Mouse (Mus musculus) MEL (cell line): ENCODE measurements around the gene Upf1. TPM values are rescaled to one million over a fixed set of nuclear protein-coding genes. Genes with fewer than 3 reads are reported as not detected.

Source experiments
- DNase-seq: peaks from one replicate; pipeline ENCODE4 v3.0.0; 2011; ENCODE audit warnings: low read depth, low spot score
- H3K27ac ChIP-seq: 2 replicates; pipeline ENCODE4 v1.5.1; 2012; ENCODE audit warnings: low read depth, mild to moderate bottlenecking, control low read depth, low read length, moderate library complexity; ENCODE audit not compliant: control insufficient read depth
- H3K27me3 ChIP-seq, 2 experiments: fragments of 150-350 bp in 1 of 2; sonication (generic) in 1 of 2; 2 replicates each; pipeline ENCODE4 v1.6.1; 2012; ENCODE audit warnings: low read length in 2 of 2, mild to moderate bottlenecking in 2 of 2, improper control_type of control experiment in 1 of 2, moderate library complexity in 1 of 2; ENCODE audit not compliant: insufficient read depth in 2 of 2, control insufficient read depth in 1 of 2
- H3K36me3 ChIP-seq, 2 experiments: 2 replicates each; pipeline ENCODE4 v1.6.1; 2012 to 2014; ENCODE audit warnings: low read length in 2 of 2, improper control_type of control experiment in 1 of 2, inconsistent platforms in 1 of 2, mild to moderate bottlenecking in 1 of 2; ENCODE audit not compliant: insufficient read depth in 2 of 2, control insufficient read depth in 1 of 2
- H3K4me1 ChIP-seq, 2 experiments: fragments of 150-350 bp in 1 of 2; sonication (generic) in 1 of 2; 2 replicates each; pipeline ENCODE4 v1.6.1; 2012; ENCODE audit warnings: low read length in 2 of 2, improper control_type of control experiment in 1 of 2, mild to moderate bottlenecking in 1 of 2; ENCODE audit not compliant: insufficient read depth in 2 of 2, control insufficient read depth in 1 of 2
- H3K4me3 ChIP-seq, 2 experiments: fragments of 150-350 bp in 1 of 2; sonication (generic) in 1 of 2; 2 replicates each; pipeline ENCODE4 v1.5.1; 2012; ENCODE audit warnings: low read depth in 2 of 2, low read length in 2 of 2, mild to moderate bottlenecking in 2 of 2, moderate library complexity in 2 of 2, control low read depth in 1 of 2, improper control_type of control experiment in 1 of 2; ENCODE audit not compliant: control insufficient read depth in 1 of 2, insufficient read depth in 1 of 2
- H3K79me2 ChIP-seq: 2 replicates; pipeline ENCODE4 v1.6.1; 2012; ENCODE audit warnings: mild to moderate bottlenecking, low read length, moderate library complexity; ENCODE audit not compliant: control insufficient read depth, poor library complexity, insufficient read depth
- H3K9ac ChIP-seq: 2 replicates; pipeline ENCODE4 v1.6.1; 2012; ENCODE audit warnings: low read depth, mild to moderate bottlenecking, control low read depth, low read length, moderate library complexity; ENCODE audit not compliant: control insufficient read depth, poor library complexity, severe bottlenecking
- H3K9me3 ChIP-seq: fragments of 150-350 bp; sonication (generic); replicated peaks from 2 replicates; pipeline ENCODE4 v1.6.1; 2012; ENCODE audit warnings: mild to moderate bottlenecking, low read length, improper control_type of control experiment, moderate library complexity; ENCODE audit not compliant: insufficient read depth
- CHD1 ChIP-seq: IDR thresholded peaks from 2 replicates; pipeline ENCODE4 v1.6.1; 2012; ENCODE audit warnings: low read depth, mild to moderate bottlenecking, inconsistent platforms, low read length, improper control_type of control experiment
- ETS1 ChIP-seq: IDR thresholded peaks from 2 replicates; pipeline ENCODE4 v1.6.1; 2012; ENCODE audit warnings: low read depth, mild to moderate bottlenecking, inconsistent platforms, low read length, improper control_type of control experiment, moderate library complexity
- HCFC1 ChIP-seq: IDR thresholded peaks from 2 replicates; pipeline ENCODE4 v1.6.1; 2012; ENCODE audit warnings: low read depth, mild to moderate bottlenecking, inconsistent platforms, low read length, improper control_type of control experiment, moderate library complexity
- KAT2A ChIP-seq: conservative IDR thresholded peaks from 2 replicates; pipeline ENCODE4 v1.6.1; 2012; ENCODE audit warnings: low read depth, low read length, improper control_type of control experiment, inconsistent platforms
- MAX ChIP-seq: IDR thresholded peaks from 2 replicates; pipeline ENCODE4 v1.6.1; 2011; ENCODE audit warnings: low read length, improper control_type of control experiment
- MYB ChIP-seq: IDR thresholded peaks from 2 replicates; pipeline ENCODE4 v1.6.1; 2011; ENCODE audit warnings: mild to moderate bottlenecking, low read depth, low read length, improper control_type of control experiment
- MYC ChIP-seq: IDR thresholded peaks from 2 replicates; pipeline ENCODE4 v1.6.1; 2011; ENCODE audit warnings: low read depth, mild to moderate bottlenecking, low read length, improper control_type of control experiment, moderate library complexity
- RAD21 ChIP-seq: IDR thresholded peaks from 2 replicates; pipeline ENCODE4 v1.6.1; 2011; ENCODE audit warnings: mild to moderate bottlenecking, low read depth, low read length, improper control_type of control experiment
- SIN3A ChIP-seq: IDR thresholded peaks from 2 replicates; pipeline ENCODE4 v1.6.1; 2012; ENCODE audit warnings: low read length, improper control_type of control experiment, inconsistent platforms
- SMC3 ChIP-seq: IDR thresholded peaks from 2 replicates; pipeline ENCODE4 v1.6.1; 2011; ENCODE audit warnings: low read depth, low read length, improper control_type of control experiment
- TAL1 ChIP-seq: IDR thresholded peaks from 2 replicates; pipeline ENCODE4 v1.6.1; 2012; ENCODE audit warnings: mild to moderate bottlenecking, inconsistent platforms, low read length, moderate library complexity, mixed read lengths
- TCF12 ChIP-seq: IDR thresholded peaks from 2 replicates; pipeline ENCODE4 v1.6.1; 2014; ENCODE audit warnings: low read depth, mild to moderate bottlenecking, inconsistent platforms, low read length, improper control_type of control experiment, moderate library complexity
- USF1 ChIP-seq: IDR thresholded peaks from 2 replicates; pipeline ENCODE4 v1.6.1; 2014; ENCODE audit warnings: low read depth, mild to moderate bottlenecking, inconsistent platforms, low read length, improper control_type of control experiment, moderate library complexity
- USF2 ChIP-seq, 2 experiments: IDR thresholded peaks; 2 replicates each; pipeline ENCODE4 v1.6.1; 2011 to 2012; ENCODE audit warnings: improper control_type of control experiment in 2 of 2, low read length in 2 of 2, borderline replicate concordance in 1 of 2, inconsistent platforms in 1 of 2, low read depth in 1 of 2, mild to moderate bottlenecking in 1 of 2; ENCODE audit not compliant: insufficient read depth in 1 of 2
- ZKSCAN1 ChIP-seq: IDR thresholded peaks from 2 replicates; pipeline ENCODE4 v1.6.1; 2012; ENCODE audit warnings: low read depth, mild to moderate bottlenecking, inconsistent platforms, low read length, improper control_type of control experiment, moderate library complexity
- ZNF384 ChIP-seq: IDR thresholded peaks from 2 replicates; pipeline ENCODE4 v1.6.1; 2012; ENCODE audit warnings: low read depth, mild to moderate bottlenecking, inconsistent platforms, low read length, improper control_type of control experiment
- polyA plus RNA-seq, 2 experiments: library from polyadenylated mRNA; stranded (reverse) in 1 of 2; unstranded in 1 of 2; fragments of >175 nt in 1 of 2; fragments of >200 nt in 1 of 2; gene quantifications; 2 replicates each; pipeline versions ENCODE4 v1.2.1 to v1.2.4; 2012; ENCODE audit warnings: low replicate concordance in 2 of 2, low read depth in 1 of 2; ENCODE audit not compliant: insufficient read length in 2 of 2, insufficient read depth in 1 of 2, missing spikeins in 1 of 2
- total RNA-seq: library from RNA; depleted of rRNA; stranded (reverse); fragments of 300-350 nt; gene quantifications from 2 replicates; pipeline ENCODE4 v1.2.3, GENCODE M21; 2012

Gene Upf1
- total and polyA plus RNA-seq, 3 experiments = 55.4 to 289 (median 89.5) TPM

DNA sequence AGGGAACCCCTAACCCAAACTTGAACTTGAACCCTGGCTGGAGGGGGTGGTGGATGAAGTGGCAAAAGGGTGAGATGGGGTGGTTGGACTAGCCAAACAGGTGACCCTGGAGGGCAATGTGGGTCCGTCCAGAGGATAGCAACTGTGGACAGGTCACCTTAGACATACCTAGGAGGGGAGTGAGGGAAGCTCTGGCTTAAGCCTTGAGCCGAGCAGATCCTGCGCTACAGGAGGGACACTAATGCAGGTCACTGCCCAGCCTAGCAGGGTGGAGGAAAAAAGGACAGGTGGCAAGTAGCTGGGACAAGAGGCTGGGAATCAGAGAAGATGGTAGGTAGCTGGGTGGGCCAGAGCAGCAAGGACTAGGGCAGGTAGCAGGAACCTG is 1.1 kb downstream of the Upf1 start:
- Histone ChIP-seq H3K36me3 (peaks cover 8 to 37% of the 10 kb centered on the region in 2 experiments), H3K27me3 (no peaks in the 10 kb centered on the region)

GRCm38 (mm10) chr8:70351035-70351999 is 1.8 kb downstream of the Upf1 start:
- H3K36me3 ChIP-seq = peaks cover 10 to 34% of the 10 kb centered on the region in 2 experiments
- H3K27ac ChIP-seq = no peak overlapping the region
- DNase-seq = no peak
- H3K9me3 ChIP-seq = no peaks in the 10 kb centered on the region
- peak overlapping the region; percentile 98 for H3K9ac ChIP-seq
- peaks cover 65% of the 10 kb centered on the region for H3K79me2 ChIP-seq
- no peaks in the 10 kb centered on the region for H3K27me3 ChIP-seq
- H3K4me1 ChIP-seq = peaks cover 9 to 32% of the 10 kb centered on the region in 2 experiments
- peak overlapping the region; percentile 94 to 96 for H3K4me3 ChIP-seq
- TF ChIP-seq SIN3A (0 out of 2 replicates have a peak, but pooled peaks have one; percentile 10), USF2 (IDR thresholded peaks at IDR 0.05; ENCODE audit: borderline replicate concordance in 1 of 2, insufficient read depth in 1 of 2, low read depth in 1 of 2, low read length in 2 of 2) (no peak)
- TF ChIP-seq, all 39 proteins: peak for 1

More for the DNA sequence above, 1.1 kb downstream of the Upf1 start:
- no peak for DNase-seq
- peak overlapping the region; percentile 98 for H3K9ac ChIP-seq
- TF ChIP-seq HCFC1 (no peak), CHD1 (0 out of 2 replicates have a peak, but pooled peaks have one; percentile 62), KAT2A (no peak), SIN3A (peak; percentile 11; the same call in 1 of the 2 replicates)
- peaks cover 60% of the 10 kb centered on the region for H3K79me2 ChIP-seq
- peaks cover 11 to 33% of the 10 kb centered on the region in 2 experiments for H3K4me1 ChIP-seq
- peak overlapping the region; percentile 94 to 96 for H3K4me3 ChIP-seq
- no peak overlapping the region for H3K27ac ChIP-seq
- H3K9me3 ChIP-seq = no peaks in the 10 kb centered on the region

- no peak overlapping the region for H3K9ac ChIP-seq
These were observed 5.1 kb downstream of the Upf1 start for GRCm38 (mm10) chr8:70347860-70348420.

More at GRCm38 (mm10) chr8:70347860-70348420, 5.1 kb downstream of the Upf1 start:
- Histone ChIP-seq H3K4me1 (peaks cover 7 to 29% of the 10 kb centered on the region in 2 experiments), H3K79me2 (peaks cover 86% of the 10 kb centered on the region), H3K27me3 (no peaks in the 10 kb centered on the region), H3K9me3 (no peaks in the 10 kb centered on the region), H3K36me3 (peaks cover 22 to 26% of the 10 kb centered on the region in 2 experiments), H3K4me3 (no peak overlapping the region), H3K27ac (no peak overlapping the region)
- DNase-seq = no peak
- TF ChIP-seq TAL1 = no peak
- no peak for TF ChIP-seq MYB
- no peak for TF ChIP-seq MYC
- TF ChIP-seq ZKSCAN1 = no peak
- TF ChIP-seq ZNF384 = no peak
- no peak for TF ChIP-seq RAD21
- TF ChIP-seq USF2 (IDR thresholded peaks at IDR 0.05; ENCODE audit: borderline replicate concordance in 1 of 2, insufficient read depth in 1 of 2, low read depth in 1 of 2, low read length in 2 of 2) = no peak
- no peak for TF ChIP-seq TCF12
- no peak for TF ChIP-seq SMC3
- TF ChIP-seq MAX = no peak
- TF ChIP-seq USF1 = no peak
- no peak for TF ChIP-seq ETS1
- TF ChIP-seq CHD1 = no peak
